ENCODE assay signal across 25 mouse cellular contexts in genomic region chr12:92944352-92944751, GRCm38 (mm10).
"Had no signal": no experiment of that assay in that cellular context is flagged by ENCODE, and none has a peak within 500 bp of the region (broad histone marks: within the 10 kb centered on the region; RNA-seq: fewer than 3 reads in every experiment).

No protein-coding gene starts in this region.

- H3K9me3 ChIP-seq: heart, embryonic 10.5 days; heart, embryonic 12.5 days; hindbrain, embryonic 10.5 days; hindbrain, embryonic 12.5 days; kidney, embryonic 15.5 days; limb, embryonic 10.5 days; limb, embryonic 12.5 days; liver, embryonic 13.5 days had no signal

- H3K27ac ChIP-seq: heart, embryonic 10.5 days; hindbrain, embryonic 10.5 days; hindbrain, embryonic 12.5 days; hindbrain, embryonic 14.5 days; kidney, embryonic 15.5 days; kidney, postnatal 0 days; limb, embryonic 10.5 days; limb, embryonic 12.5 days; liver, embryonic 13.5 days had no signal

- H3K4me2 ChIP-seq: heart, embryonic 12.5 days; hindbrain, embryonic 12.5 days; hindbrain, embryonic 14.5 days; kidney, embryonic 15.5 days; limb, embryonic 12.5 days; liver, embryonic 11.5 days; liver, embryonic 13.5 days had no signal

- H3K36me3 ChIP-seq: heart, embryonic 10.5 days; heart, embryonic 12.5 days; hindbrain, embryonic 10.5 days; hindbrain, embryonic 12.5 days; kidney, embryonic 15.5 days; limb, embryonic 10.5 days; limb, embryonic 12.5 days; liver, embryonic 13.5 days had no signal

- H3K4me1 ChIP-seq: heart, embryonic 10.5 days; heart, embryonic 12.5 days; hindbrain, embryonic 10.5 days; hindbrain, embryonic 12.5 days; kidney, embryonic 15.5 days; limb, embryonic 10.5 days; limb, embryonic 12.5 days; liver, embryonic 13.5 days had no signal

- H3K9ac ChIP-seq: heart, embryonic 12.5 days; hindbrain, embryonic 12.5 days; hindbrain, embryonic 14.5 days; kidney, embryonic 15.5 days; limb, embryonic 12.5 days; liver, embryonic 13.5 days had no signal

- ATAC-seq: hindbrain, embryonic 16.5 days; intestine, embryonic 16.5 days had no signal

- DNase-seq: gastrocnemius, postnatal 14 days; gastrocnemius, postnatal 36 days; heart, adult 18-20 months; heart, postnatal 10 days; heart, postnatal 4 days; kidney, adult 11 months; kidney, adult 2 months; kidney, adult 9 months; kidney, postnatal 14 days; kidney, postnatal 36 days; layer of hippocampus, adult 9-11 months; liver; liver, embryonic 13.5 days had no signal

- H3K27me3 ChIP-seq: heart, embryonic 12.5 days; hindbrain, embryonic 12.5 days; kidney, embryonic 15.5 days; limb, embryonic 12.5 days; liver, embryonic 13.5 days had no signal

- H3K4me3 ChIP-seq: heart, embryonic 10.5 days; heart, embryonic 12.5 days; hindbrain, embryonic 10.5 days; hindbrain, embryonic 12.5 days; kidney, embryonic 15.5 days; limb, embryonic 10.5 days; limb, embryonic 12.5 days; liver, embryonic 13.5 days had no signal
